Mouse (Mus musculus) lung, adult 2 months (tissue): ENCODE measurements around the gene Gm28047.

Source experiments
- CTCF ChIP-seq: fragments of 200-500 bp; IDR thresholded peaks from 2 replicates; pipeline ENCODE4 v1.5.1; 2011; ENCODE audit warnings: mild to moderate bottlenecking, low read length, control low read depth; ENCODE audit not compliant: insufficient read depth
- POLR2A ChIP-seq: fragments of 200-500 bp; IDR thresholded peaks from 2 replicates; pipeline ENCODE4 v1.6.1; 2011; ENCODE audit warnings: low read depth, mild to moderate bottlenecking, control low read depth, low read length, borderline replicate concordance; ENCODE audit errors: extremely low read depth

DNA sequence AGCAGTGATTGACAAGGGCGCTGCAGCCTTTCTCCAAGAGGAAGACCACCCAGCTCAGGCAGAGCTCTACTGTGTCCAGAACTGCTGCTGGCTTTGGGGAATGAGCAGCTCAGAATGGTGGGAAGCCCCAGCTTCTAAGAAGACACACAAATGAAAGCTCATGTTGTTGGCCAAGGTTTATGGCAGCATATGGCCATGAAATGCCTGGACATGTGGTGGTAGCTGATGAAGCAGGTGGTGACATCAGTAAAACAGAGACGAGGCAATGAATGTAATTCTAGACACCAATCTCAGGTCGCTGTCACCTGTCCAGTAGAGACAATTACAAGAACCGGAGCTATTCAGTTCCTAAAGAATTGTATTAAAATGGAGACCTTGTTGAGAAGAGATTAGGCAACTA lies 80.1 kb downstream of the Gm28047 start:
- TF ChIP-seq CTCF (no peak), POLR2A (no peak)
